Mouse (Mus musculus) layer of hippocampus, postnatal 14 days (tissue): ENCODE measurements at regions not wholly inside any gene's neighbourhood (a gene's known extent, or its start where the extent isn't known, plus 50 kb on each side); places are given as distances from the start of the nearest gene placed in this dataset.
A peak's percentile ranks its signal among the peaks of the same experiment; 100 is the strongest.

Experiments used
- DNase-seq, 2 experiments: peaks; one replicate each; pipeline ENCODE4 v3.0.0; 2021 to 2022; ENCODE audit warnings: low spot score in 2 of 2, mixed read lengths in 1 of 2

DNA sequence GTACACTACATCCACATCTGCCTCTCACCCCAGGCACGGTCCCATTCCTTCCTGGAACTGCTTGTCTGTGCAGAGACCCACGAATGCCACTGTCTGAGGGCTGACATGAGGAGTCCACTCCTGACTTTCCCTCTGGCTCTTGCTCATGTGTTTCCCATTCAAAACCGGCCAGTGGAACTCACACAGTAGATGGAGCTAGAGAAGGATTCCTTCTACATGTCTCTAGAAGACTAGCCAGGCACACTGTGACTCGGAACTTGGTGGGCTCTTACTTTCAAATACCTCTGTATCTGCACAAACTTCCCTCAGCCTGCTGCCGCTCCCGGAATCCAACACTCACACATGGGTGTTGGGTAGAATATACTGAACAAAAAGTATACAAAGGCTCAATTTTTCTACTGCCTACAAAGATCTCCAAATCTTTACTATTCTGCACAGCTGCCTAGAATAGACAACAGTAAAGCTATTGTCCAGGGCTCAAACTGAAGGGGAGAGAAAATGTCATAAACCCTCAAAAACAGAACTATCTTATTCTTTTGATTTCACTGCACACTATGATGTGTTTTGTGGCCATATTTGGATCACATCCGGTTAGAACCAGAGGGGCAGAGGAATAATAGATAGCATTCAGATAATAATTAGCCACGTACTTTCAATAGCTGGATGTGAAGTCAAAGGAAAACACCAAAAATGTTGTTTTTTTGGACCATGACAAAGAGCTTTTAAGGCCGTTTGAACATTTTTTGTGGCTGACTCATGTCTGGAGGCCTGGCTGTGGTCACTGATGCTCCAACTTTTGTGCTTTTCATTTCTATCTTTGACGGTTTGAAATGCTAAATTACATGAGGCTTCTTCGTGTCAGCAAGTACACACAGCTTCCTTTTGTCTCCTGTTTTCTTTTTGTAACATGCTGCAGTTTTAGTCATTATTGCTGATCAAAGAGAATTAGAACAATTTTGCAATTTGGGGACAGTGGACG, 164.3 kb upstream of the Foxd3 start:
- DNase-seq, result no peak

DNA sequence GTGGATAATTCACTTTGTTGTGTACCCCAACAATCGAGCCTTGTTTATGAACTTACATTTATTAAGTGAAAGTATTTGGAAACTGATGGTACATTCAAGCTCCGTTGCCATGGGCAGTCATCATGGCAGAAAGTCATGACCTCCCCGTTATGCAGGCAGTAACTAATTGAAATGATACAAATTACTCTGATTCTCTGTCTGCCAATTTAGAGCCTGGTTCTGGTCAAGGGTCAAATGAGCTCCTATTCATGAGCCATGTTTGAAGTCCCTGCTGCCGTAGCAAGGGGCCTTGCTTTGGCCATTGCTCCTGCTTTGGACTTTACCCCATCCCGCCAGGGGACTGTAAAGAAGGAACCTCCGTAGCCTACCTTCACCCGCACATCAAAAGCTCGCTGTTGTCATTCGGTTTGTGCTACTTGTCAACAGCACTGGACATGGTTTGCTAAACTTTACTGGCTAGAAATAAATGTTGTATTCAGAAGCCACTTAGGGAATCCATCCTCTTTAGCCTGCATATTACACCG, 152.8 kb upstream of the Foxd3 start:
- no peak for DNase-seq

DNA sequence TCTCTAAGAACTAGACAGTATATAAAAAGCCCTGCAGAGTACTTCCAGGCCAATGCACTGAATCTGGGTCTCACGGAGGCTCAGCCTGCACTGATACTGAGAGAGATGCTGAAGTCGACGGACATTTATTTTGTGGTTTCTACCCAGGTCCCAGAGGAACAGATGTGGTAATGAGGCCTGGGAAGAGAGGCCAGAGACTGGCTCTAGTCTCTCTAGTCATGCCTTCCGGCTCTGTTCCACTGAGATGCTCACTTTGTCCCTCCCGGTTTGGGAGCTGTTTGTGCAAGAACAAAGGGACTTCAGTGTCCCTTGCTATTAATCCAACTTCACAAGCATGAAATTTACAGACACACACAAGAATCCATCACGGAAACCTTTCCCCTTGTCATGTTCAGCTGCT, 144.1 kb upstream of the Foxd3 start:
- DNase-seq, result no peak

DNA sequence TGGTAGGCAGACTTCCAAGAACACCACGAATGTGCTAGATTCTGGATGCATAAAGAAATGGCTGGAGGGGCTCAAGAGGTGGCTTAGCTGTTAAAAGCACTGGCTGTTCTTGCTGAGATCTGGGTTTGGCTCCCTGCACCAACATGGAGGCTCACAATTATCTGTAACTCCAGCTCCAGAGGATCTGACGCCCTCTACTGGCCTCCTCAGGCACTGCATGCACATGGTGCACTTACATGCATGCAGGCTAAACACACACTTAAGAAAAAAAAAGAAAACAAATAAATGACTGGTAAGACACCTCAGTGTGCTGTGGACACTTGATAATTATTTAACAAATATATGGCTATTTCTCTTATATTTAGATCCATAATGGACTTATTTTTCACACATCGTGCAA, 139.2 kb upstream of the Foxd3 start:
- no peak for DNase-seq

- no peak for DNase-seq
Measured at GRCm38 (mm10) chr4:99527441-99527840, 128.7 kb upstream of the Foxd3 start.

GRCm38 (mm10) chr4:99544014-99544413, 112.1 kb upstream of the Foxd3 start:
- no peak for DNase-seq

DNA sequence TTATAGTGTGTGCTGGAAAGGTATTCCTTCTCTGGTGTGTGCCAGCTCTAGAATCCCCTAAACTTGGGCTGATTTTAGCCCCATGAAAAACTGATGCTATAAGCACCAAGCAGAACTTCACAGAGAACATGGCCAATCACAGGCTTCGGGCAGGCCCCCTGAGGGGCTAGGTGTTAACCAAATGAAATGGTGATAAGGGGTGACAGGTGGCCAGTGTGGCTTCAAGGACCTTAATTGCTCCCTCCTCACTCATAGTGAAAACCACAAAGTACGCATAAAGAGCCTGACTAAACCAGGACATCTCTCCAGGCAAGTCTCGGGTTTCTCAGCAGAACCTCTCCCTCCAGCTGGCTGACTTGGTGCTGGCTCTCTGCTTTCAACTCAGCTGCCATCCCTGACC, 110.4 kb upstream of the Foxd3 start:
- DNase-seq, result no peak

DNA sequence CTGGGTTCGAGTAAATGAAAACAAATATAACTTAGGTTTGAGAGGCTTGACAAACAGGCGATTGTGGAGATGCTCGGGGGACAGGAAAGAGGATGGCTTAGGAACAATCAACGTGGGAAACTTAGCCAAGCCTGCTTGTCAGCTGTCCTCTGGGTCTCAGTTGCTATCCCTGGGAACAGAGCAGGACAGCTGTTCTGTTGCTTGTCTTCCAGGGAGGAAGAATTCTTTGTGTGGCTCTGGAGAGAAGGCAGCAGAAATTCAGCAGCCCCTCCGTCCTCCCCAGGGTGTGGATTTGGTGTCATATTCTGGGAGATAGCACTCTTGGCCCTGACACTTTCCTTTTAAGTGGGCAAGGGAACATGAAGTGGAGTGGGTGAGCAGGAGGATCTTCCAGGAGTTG, 98.1 kb upstream of the Foxd3 start:
- no peak for DNase-seq

- no peak for DNase-seq
Measured at GRCm38 (mm10) chr4:99560604-99561003, 95.5 kb upstream of the Foxd3 start.

GRCm38 (mm10) chr4:99561506-99561937, 94.6 kb upstream of the Foxd3 start:
- peak in 1 of 2 experiments; percentile 19 for DNase-seq

DNA sequence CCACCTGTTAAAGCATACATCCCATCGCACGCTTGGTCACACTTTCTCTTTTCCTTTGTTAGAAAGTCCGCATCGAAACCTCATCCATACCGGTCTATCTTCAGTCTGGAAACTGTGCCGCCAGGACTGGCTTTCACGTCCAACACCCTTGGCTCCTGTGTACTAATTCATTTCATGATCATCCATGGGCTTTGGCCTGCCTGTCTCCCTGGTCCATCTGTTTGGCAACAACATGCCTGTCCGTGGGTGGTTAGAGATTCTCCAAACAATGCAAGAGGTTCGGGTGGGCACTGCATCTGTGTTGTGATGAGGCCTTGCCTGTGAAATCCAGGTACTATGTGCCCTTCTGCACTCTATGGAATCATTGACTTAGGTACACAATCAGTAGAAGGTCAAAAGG, 90.7 kb upstream of the Foxd3 start:
- peak in 1 of 2 experiments; percentile 31 for DNase-seq

GRCm38 (mm10) chr4:99572841-99573642, 83.1 kb upstream of the Foxd3 start:
- peak; percentile 32 to 64 for DNase-seq

DNA sequence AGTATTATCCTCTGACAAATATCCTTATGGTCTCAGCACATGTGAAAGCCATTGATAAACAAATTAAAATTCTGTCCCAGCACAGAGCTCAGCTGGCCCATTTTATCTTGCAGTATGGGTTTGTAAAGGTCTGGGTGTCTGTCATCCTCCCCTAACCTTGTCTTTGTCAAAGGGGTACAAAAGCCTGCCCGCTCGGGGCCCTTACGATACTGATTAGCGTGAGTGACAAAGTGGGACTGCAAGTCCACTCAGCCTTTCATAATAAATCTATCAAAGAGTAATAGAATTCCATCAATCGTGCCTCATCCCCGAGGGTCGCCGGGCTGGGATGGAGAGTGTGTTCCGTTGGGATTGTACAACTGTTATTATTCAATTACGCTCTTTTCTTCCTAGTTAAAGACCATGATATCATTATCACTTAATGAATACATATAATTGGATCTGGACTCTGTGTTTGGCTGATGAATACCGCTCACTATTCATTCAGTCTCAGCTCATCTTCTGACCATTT, 82.0 kb upstream of the Foxd3 start:
- no peak for DNase-seq

GRCm38 (mm10) chr4:99574984-99575383, 81.1 kb upstream of the Foxd3 start:
- no peak for DNase-seq

DNA sequence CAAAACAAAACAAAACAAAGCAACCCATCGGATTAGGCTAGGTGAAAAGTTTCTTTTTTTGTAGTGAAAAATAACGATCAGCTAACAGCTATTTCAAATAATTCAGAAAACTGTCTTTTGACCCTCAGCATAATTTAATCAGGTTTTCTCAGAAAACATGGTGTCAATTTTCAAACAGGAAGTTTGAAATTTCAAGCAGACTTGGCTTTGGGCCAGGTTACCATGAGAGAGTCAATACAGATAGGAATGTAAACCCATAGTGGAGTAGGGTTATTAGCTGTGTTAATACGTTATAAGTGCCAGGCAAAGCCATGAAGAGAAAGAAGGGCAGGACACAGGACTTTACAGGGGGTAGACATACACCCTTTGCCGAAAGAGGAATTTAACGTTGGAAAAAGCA, 58.3 kb upstream of the Foxd3 start:
- no peak for DNase-seq

DNA sequence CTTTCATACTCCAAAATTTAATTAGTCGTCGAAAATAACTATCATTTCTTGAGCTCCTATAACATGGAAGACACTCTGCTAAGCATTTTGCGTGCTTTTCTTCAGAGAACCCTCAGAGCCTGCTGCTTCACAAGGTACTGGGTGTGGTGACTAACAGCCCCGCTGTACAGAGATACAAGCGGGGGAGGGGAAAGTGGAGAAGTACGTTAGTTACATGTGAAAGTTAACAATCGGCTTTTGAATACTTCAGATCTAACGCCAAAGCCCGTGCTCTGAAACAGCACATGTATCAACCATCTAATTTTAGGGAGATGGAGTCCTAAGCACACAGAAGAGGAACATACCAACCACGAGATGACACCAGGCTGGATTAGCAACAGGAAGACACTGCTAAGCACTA, 55.4 kb upstream of the Foxd3 start:
- DNase-seq, result peak in 1 of 2 experiments; percentile 1

- no peak for DNase-seq
Measured at GRCm38 (mm10) chr4:99601463-99601862, 54.6 kb upstream of the Foxd3 start.
